1 mouse cellular context compared by ENCODE assay signal in the genomic region with DNA sequence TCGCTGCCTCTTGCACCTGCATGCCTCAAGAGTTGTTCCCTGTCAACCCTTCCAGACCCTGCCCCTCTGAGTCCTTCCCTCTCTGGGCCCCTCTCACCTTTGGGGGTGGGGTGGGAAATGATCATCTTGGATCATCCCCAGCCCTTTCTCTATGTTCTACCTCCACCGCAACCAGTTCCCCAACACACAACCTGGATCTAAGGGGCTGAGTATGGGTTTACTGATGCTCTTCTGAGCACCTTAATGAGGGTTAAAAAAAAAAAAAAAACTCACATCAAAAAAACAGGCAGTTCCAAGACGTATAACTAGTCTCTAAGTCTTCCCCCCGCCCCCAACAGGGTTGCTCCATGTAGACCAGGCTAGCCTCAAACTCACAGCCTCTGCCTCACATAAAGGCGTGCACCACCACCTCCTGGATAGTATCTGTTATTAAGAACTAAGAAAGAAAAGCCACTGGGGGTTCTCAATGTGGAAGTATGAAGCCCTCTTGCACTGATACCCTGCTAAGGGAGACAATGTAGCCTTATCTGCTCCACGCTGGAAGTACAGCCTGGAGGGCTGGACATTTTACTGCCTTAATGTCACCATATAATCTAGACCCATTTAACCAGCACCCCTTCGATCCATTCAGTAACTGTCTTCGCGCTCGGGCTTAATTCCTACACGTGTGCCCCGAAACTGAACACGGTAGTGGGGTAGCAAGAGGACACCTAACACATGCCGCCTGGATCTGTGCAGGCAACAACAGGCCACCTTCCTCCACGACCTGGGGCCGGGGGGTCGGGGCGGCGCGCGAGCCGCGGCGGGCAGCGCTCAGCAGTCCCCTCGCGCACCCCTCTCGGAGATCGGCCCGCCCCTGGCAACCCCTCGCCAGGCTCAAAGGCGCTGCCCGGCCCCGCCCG.
TF ChIP-seq lines count a peak whose summit lies in the region.

No protein-coding gene starts in this region.

TF ChIP-seq in MEL, 35 proteins besides CTCF, POLR2A, EP300 and RAD21:
- no peak; the same call in 1 of the 2 replicates for TF ChIP-seq MAZ (IDR thresholded peaks at IDR 0.05; ENCODE audit: low read depth, low read length)
- peak; percentile 40; the same call in 1 of the 2 replicates for TF ChIP-seq GATA1 (IDR thresholded peaks at IDR 0.05; ENCODE audit: low read depth, low read length)
- no peak for TF ChIP-seq ETS1 (IDR thresholded peaks at IDR 0.05; ENCODE audit: low read depth, low read length)
- TF ChIP-seq ZNF384 (IDR thresholded peaks at IDR 0.05; ENCODE audit: low read depth, low read length) = no peak
- TF ChIP-seq CHD1 (IDR thresholded peaks at IDR 0.05; ENCODE audit: low read depth, low read length) = 0 out of 2 replicates have a peak, but pooled peaks have one; percentile 60
- TF ChIP-seq CHD2 (IDR thresholded peaks at IDR 0.05; ENCODE audit: low read length) = no peak
- peak; percentile 58; the same call in 1 of the 2 replicates for TF ChIP-seq MAX (IDR thresholded peaks at IDR 0.05; ENCODE audit: low read length)
- TF ChIP-seq MYC (IDR thresholded peaks at IDR 0.05; ENCODE audit: low read depth, low read length) = peak; percentile 87
- peak; percentile 84 for TF ChIP-seq MXI1 (IDR thresholded peaks at IDR 0.05; ENCODE audit: low read depth, low read length)
- TF ChIP-seq BHLHE40 (IDR thresholded peaks at IDR 0.05; ENCODE audit: borderline replicate concordance, low read depth, low read length) = no peak
- no peak for TF ChIP-seq MEF2A (IDR thresholded peaks at IDR 0.05; ENCODE audit: extremely low read depth, insufficient replicate concordance, low read depth, low read length, poor library complexity, severe bottlenecking)
- peak; percentile 25; the same call in 1 of the 2 replicates for TF ChIP-seq SIN3A (IDR thresholded peaks at IDR 0.05; ENCODE audit: low read length)
- TF ChIP-seq SMC3 (IDR thresholded peaks at IDR 0.05; ENCODE audit: low read depth, low read length) = no peak
- no peak for TF ChIP-seq USF1 (IDR thresholded peaks at IDR 0.05; ENCODE audit: low read depth, low read length)
- TF ChIP-seq TBP (IDR thresholded peaks at IDR 0.05; ENCODE audit: low read depth, low read length) = peak; percentile 26; the same call in 1 of the 2 replicates
- TF ChIP-seq ZMIZ1 (IDR thresholded peaks at IDR 0.05; ENCODE audit: low read depth, low read length) = no peak
- TF ChIP-seq NRF1 (IDR thresholded peaks at IDR 0.05; ENCODE audit: insufficient read depth, low read depth, low read length, poor library complexity, severe bottlenecking) = no peak
- no peak for TF ChIP-seq HCFC1 (IDR thresholded peaks at IDR 0.05; ENCODE audit: low read depth, low read length)
- TF ChIP-seq RCOR1 (IDR thresholded peaks at IDR 0.05; ENCODE audit: low read depth, low read length) = no peak
- no peak for TF ChIP-seq USF2 (IDR thresholded peaks at IDR 0.05; ENCODE audit: borderline replicate concordance in 1 of 2, insufficient read depth in 1 of 2, low read depth in 1 of 2, low read length in 2 of 2)
- TF ChIP-seq UBTF (IDR thresholded peaks at IDR 0.05; ENCODE audit: borderline replicate concordance, insufficient read depth, low read depth, low read length) = no peak
